Mouse (Mus musculus) heart, postnatal 0 days (tissue): Measurements from ENCODE around the gene Tbc1d5. TPM values are rescaled to one million over a fixed set of nuclear protein-coding genes. Genes with fewer than 3 reads are reported as not detected.

Source experiments
- ATAC-seq: fragments of 200-750 bp; cut with Nextera tagmentation; 2 replicates; pipeline ENCODE4 v1.8.0; 2017; ENCODE audit warnings: low read depth, moderate number of reproducible peaks, moderate library complexity; ENCODE audit not compliant: insufficient read depth
- DNase-seq: peaks from one replicate; pipeline ENCODE4 v3.0.0-alpha.2; 2016; ENCODE audit warnings: low spot score
- H3K27ac ChIP-seq: fragments of 300-500 bp; sonication (generic); 2 replicates; pipeline ENCODE4 v1.5.1; 2014; ENCODE audit warnings: low read depth, mild to moderate bottlenecking
- H3K27me3 ChIP-seq: fragments of 300-500 bp; sonication (generic); 2 replicates; pipeline ENCODE4 v1.6.1; 2014; ENCODE audit warnings: low read length, mixed read lengths; ENCODE audit not compliant: control insufficient read depth, insufficient read depth
- H3K36me3 ChIP-seq: fragments of 300-500 bp; sonication (generic); replicated peaks from 2 replicates; pipeline ENCODE4 v1.6.1; 2014; ENCODE audit warnings: low read length, mixed read lengths; ENCODE audit not compliant: control insufficient read depth, insufficient read depth
- H3K4me1 ChIP-seq: fragments of 300-500 bp; sonication (generic); 2 replicates; pipeline ENCODE4 v1.6.1; 2014; ENCODE audit warnings: antibody characterized with exemption; ENCODE audit not compliant: control insufficient read depth, insufficient read depth
- H3K4me2 ChIP-seq: fragments of 300-500 bp; sonication (generic); 2 replicates; pipeline ENCODE4 v1.6.1; 2014; ENCODE audit warnings: low read depth, mild to moderate bottlenecking, low read length, moderate library complexity
- H3K4me3 ChIP-seq: fragments of 300-500 bp; sonication (generic); 2 replicates; pipeline ENCODE4 v1.5.1; 2014; ENCODE audit warnings: low read depth, low read length
- H3K9ac ChIP-seq: fragments of 300-500 bp; sonication (generic); replicated peaks from 2 replicates; pipeline ENCODE4 v1.6.1; 2014; ENCODE audit warnings: low read depth, low read length, mixed read lengths
- H3K9me3 ChIP-seq: fragments of 300-500 bp; sonication (generic); replicated peaks from 2 replicates; pipeline ENCODE4 v1.6.1; 2016; ENCODE audit warnings: low read length; ENCODE audit not compliant: control insufficient read depth
- CTCF ChIP-seq: IDR thresholded peaks from 2 replicates; pipeline ENCODE4 v1.5.1; 2016; ENCODE audit warnings: antibody characterized with exemption, control low read depth, low read depth
- EP300 ChIP-seq: IDR thresholded peaks from 2 replicates; pipeline ENCODE4 v1.6.1; 2016; ENCODE audit warnings: antibody characterized with exemption, low read depth
- WGBS: fragments of 180-500 bp; shearing (Covaris S2); extraction: QIAGEN DNeasy Blood & Tissue Kit; methylation state at CpG from one replicate; pipeline ENCODE4 v1.1.7; 2014; 5-methylcytosine and 5-hydroxymethylcytosine counted together
- polyA plus RNA-seq: library from polyadenylated mRNA; unstranded; fragments of >200 nt; fragmentation: Nextera tagmentation; extraction: Ambion mirVana; gene quantifications from 2 replicates; pipeline ENCODE4 v1.2.1, GENCODE M21; 2015
- total RNA-seq: library from RNA; depleted of rRNA; stranded (reverse); fragments of >200 nt; gene quantifications from 2 replicates; pipeline ENCODE4 v1.2.3, GENCODE M21; 2014; ENCODE audit warnings: low replicate concordance

Gene Tbc1d5
- total and polyA plus RNA-seq, 2 experiments from 2014 or later: 4.9 to 40.9 TPM

DNA sequence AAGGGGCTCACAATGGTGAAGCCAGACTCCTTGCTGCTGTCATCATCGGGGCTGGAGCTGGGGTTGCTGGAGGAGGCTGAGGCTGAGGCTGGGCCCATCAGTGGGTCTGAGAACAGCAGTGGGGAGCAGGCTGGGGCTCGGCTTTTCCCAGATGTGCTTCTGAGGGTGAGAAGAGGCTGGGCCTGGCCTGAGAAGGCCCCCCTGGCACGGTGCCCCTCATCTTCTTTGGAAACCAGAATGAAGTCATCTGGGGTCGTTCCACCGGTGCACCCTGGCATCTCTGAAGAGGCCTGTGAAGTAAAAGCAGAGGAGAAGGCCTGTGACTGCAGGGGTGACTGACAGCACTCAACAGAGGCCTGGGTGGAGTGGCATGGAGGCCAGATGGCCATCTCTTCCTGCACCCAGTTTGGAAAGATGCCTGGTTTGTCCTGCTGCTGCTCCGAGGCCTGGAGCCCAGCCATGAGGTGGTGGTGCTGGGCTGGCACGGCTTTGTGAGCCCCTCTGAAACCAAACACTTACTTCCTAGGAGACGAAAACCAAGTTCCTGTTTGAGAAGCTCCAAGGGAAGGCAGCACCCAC lies 443.1 kb downstream of the Tbc1d5 start:
- H3K4me1 ChIP-seq: peaks cover 32% of the 10 kb centered on the region
- H3K4me2 ChIP-seq: no peak overlapping the region
- DNase-seq (no peak), ATAC-seq (peak; percentile 25)
- WGBS: 30% methylated on average over 8 of the region's 8 CpGs
- H3K27ac ChIP-seq: peak overlapping the region; percentile 82
- no peaks in the 10 kb centered on the region for H3K9me3 ChIP-seq
- H3K9ac ChIP-seq: no peak overlapping the region
- no peak overlapping the region for H3K4me3 ChIP-seq
- no peak for TF ChIP-seq CTCF
- no peak for TF ChIP-seq EP300
- no peaks in the 10 kb centered on the region for H3K27me3 ChIP-seq
- peaks cover 11% of the 10 kb centered on the region; the same call in 1 of the 2 replicates for H3K36me3 ChIP-seq

- TF ChIP-seq CTCF (no peak), EP300 (0 out of 2 replicates have a peak, but pooled peaks have one; percentile 40)
- H3K27me3 ChIP-seq: no peaks in the 10 kb centered on the region
- WGBS: 31% methylated on average over 4 of the region's 4 CpGs
- H3K4me1 ChIP-seq: peaks cover 32% of the 10 kb centered on the region
- H3K4me2 ChIP-seq: no peak overlapping the region
- H3K36me3 ChIP-seq: peaks cover 11% of the 10 kb centered on the region; the same call in 1 of the 2 replicates
- no peak overlapping the region for H3K4me3 ChIP-seq
- DNase-seq (peak; percentile 72), ATAC-seq (peak; percentile 69)
- H3K9me3 ChIP-seq: no peaks in the 10 kb centered on the region
- H3K9ac ChIP-seq: no peak overlapping the region
- H3K27ac ChIP-seq: peak overlapping the region; percentile 82
These were observed 443.7 kb downstream of the Tbc1d5 start for GRCm38 (mm10) chr17:50735382-50735954.

GRCm38 (mm10) chr17:50734781-50735180 lies 444.4 kb downstream of the Tbc1d5 start:
- Histone ChIP-seq H3K27ac (peak overlapping the region; percentile 82), H3K36me3 (peaks cover 4% of the 10 kb centered on the region; the same call in 1 of the 2 replicates), H3K27me3 (no peaks in the 10 kb centered on the region), H3K9ac (no peak overlapping the region), H3K4me3 (no peak overlapping the region), H3K4me1 (peaks cover 32% of the 10 kb centered on the region), H3K4me2 (no peak overlapping the region), H3K9me3 (no peaks in the 10 kb centered on the region)
- TF ChIP-seq EP300 (no peak), CTCF (no peak)
- DNase-seq (no peak), ATAC-seq (no peak)
- WGBS: 81% methylated on average over 6 of the region's 6 CpGs

- H3K9ac ChIP-seq: no peak overlapping the region
- no peaks in the 10 kb centered on the region for H3K36me3 ChIP-seq
- TF ChIP-seq CTCF (no peak), EP300 (no peak)
- DNase-seq: no peak
- no peaks in the 10 kb centered on the region for H3K9me3 ChIP-seq
- peaks cover 32% of the 10 kb centered on the region for H3K4me1 ChIP-seq
- no peak overlapping the region for H3K4me3 ChIP-seq
- no peak overlapping the region for H3K27ac ChIP-seq
- 74% methylated on average over 7 of the region's 7 CpGs for whole genome bisulfite sequencing
- no peak overlapping the region for H3K4me2 ChIP-seq
- ATAC-seq: no peak
- H3K27me3 ChIP-seq: no peaks in the 10 kb centered on the region
These were observed 445.8 kb downstream of the Tbc1d5 start for GRCm38 (mm10) chr17:50733390-50733789.

GRCm38 (mm10) chr17:50731876-50732275 lies 447.3 kb downstream of the Tbc1d5 start:
- no peaks in the 10 kb centered on the region for H3K27me3 ChIP-seq
- ATAC-seq (no peak), DNase-seq (no peak)
- no peak overlapping the region for H3K4me3 ChIP-seq
- no peak overlapping the region for H3K27ac ChIP-seq
- peaks cover 22% of the 10 kb centered on the region for H3K4me1 ChIP-seq
- no peaks in the 10 kb centered on the region for H3K9me3 ChIP-seq
- TF ChIP-seq EP300 (no peak), CTCF (no peak)
- no peaks in the 10 kb centered on the region for H3K36me3 ChIP-seq
- 81% methylated on average over 5 of the region's 5 CpGs for WGBS
- no peak overlapping the region for H3K9ac ChIP-seq
- H3K4me2 ChIP-seq: no peak overlapping the region
